23 mouse cellular contexts compared by ENCODE assay signal in genomic region chr8:10723332-10723731, GRCm38 (mm10).
A peak's percentile ranks its signal among the peaks of the same experiment; 100 is the strongest.
DNase-seq lines count a peak whose midpoint lies in the region; ATAC-seq and TF ChIP-seq lines count a peak whose summit lies in the region.
"Had no signal": no experiment of that assay in that cellular context is flagged by ENCODE, and none has a peak within 500 bp of the region (broad histone marks: within the 10 kb centered on the region; RNA-seq: fewer than 3 reads in every experiment).

No protein-coding gene starts in this region.

- TF ChIP-seq CTCF in left cerebral cortex, adult 2 months (IDR thresholded peaks at IDR 0.05) = no peak

- intact Hi-C loops in left cerebral cortex, adult 2 months (cut with DNase I) = no loop called here

- H3K9ac ChIP-seq in forebrain, embryonic 12.5 days = no peak overlapping the region
- H3K9ac ChIP-seq: heart, embryonic 12.5 days; hindbrain, embryonic 13.5 days; limb, embryonic 13.5 days; liver, embryonic 13.5 days; neural tube, embryonic 15.5 days had no signal

- H3K4me1 ChIP-seq in forebrain, embryonic 10.5 days = peaks cover 32% of the 10 kb centered on the region
- peaks cover 21% of the 10 kb centered on the region for H3K4me1 ChIP-seq in forebrain, embryonic 12.5 days
- H3K4me1 ChIP-seq: heart, embryonic 12.5 days; limb, embryonic 13.5 days had no signal

- no peak overlapping the region for H3K4me3 ChIP-seq in forebrain, embryonic 10.5 days
- H3K4me3 ChIP-seq in forebrain, embryonic 12.5 days (replicated peaks) = no peak overlapping the region
- no peak overlapping the region for H3K4me3 ChIP-seq in left cerebral cortex, adult 2 months
- H3K4me3 ChIP-seq: heart, embryonic 12.5 days; hindbrain, embryonic 13.5 days; limb, embryonic 13.5 days; liver, embryonic 13.5 days; neural tube, embryonic 15.5 days had no signal

- no peak overlapping the region for H3K4me2 ChIP-seq in forebrain, embryonic 12.5 days
- H3K4me2 ChIP-seq: heart, embryonic 12.5 days; hindbrain, embryonic 13.5 days; limb, embryonic 13.5 days; liver, embryonic 13.5 days; neural tube, embryonic 15.5 days had no signal

- H3K36me3 ChIP-seq in forebrain, embryonic 10.5 days (replicated peaks) = no peaks in the 10 kb centered on the region
- H3K36me3 ChIP-seq in forebrain, embryonic 12.5 days (replicated peaks) = no peaks in the 10 kb centered on the region
- H3K36me3 ChIP-seq: heart, embryonic 12.5 days; hindbrain, embryonic 13.5 days; limb, embryonic 13.5 days; liver, embryonic 13.5 days; neural tube, embryonic 15.5 days had no signal

- peaks cover 5% of the 10 kb centered on the region; the same call in 1 of the 2 replicates for H3K27me3 ChIP-seq in forebrain, embryonic 10.5 days (ENCODE audit: poor library complexity, severe bottlenecking)
- H3K27me3 ChIP-seq in forebrain, embryonic 12.5 days = no peaks in the 10 kb centered on the region
- H3K27me3 ChIP-seq: heart, embryonic 12.5 days; hindbrain, embryonic 13.5 days; limb, embryonic 13.5 days; liver, embryonic 13.5 days; neural tube, embryonic 15.5 days; Patski had no signal

- ATAC-seq in forebrain, embryonic 12.5 days (ENCODE audit: low FRiP score) = no peak
- ATAC-seq: CD4-positive, CD25-positive, alpha-beta regulatory T cell, adult 4 months; Patski had no signal

- WGBS in forebrain, embryonic 10.5 days = 76% methylated on average over 2 of the region's 2 CpGs
- 68% methylated on average over 2 of the region's 2 CpGs for WGBS in forebrain, embryonic 12.5 days

- no peak for DNase-seq in forebrain, embryonic 10.5 days (ENCODE audit: extremely low spot score, low spot score)
- no peak for DNase-seq in left cerebral cortex, adult 2 months (ENCODE audit: extremely low spot score in 1 of 2, low spot score in 2 of 2)
- DNase-seq in left cerebral cortex, adult 18-20 months (ENCODE audit: low spot score in 2 of 2) = no peak
- DNase-seq in brain, adult 2 months (ENCODE audit: low read depth, low spot score) = peak; percentile 22
- peak; percentile 29 for DNase-seq in induced T-regulatory cell, adult 2 months (ENCODE audit: low read depth)
- no peak for DNase-seq in kidney, postnatal 25 days
- DNase-seq: gastrocnemius, postnatal 14 days; heart, adult 11 months; heart, postnatal 10 days; kidney, adult 8-10 months; kidney, postnatal 10 days; layer of hippocampus, postnatal 36 days; liver, embryonic 13.5 days; lung, adult 2 months; thymus, adult 18-20 months; thymus, postnatal 36 days had no signal

- peak overlapping the region; percentile 68 for H3K27ac ChIP-seq in forebrain, embryonic 10.5 days
- no peak overlapping the region for H3K27ac ChIP-seq in forebrain, embryonic 12.5 days
- H3K27ac ChIP-seq in left cerebral cortex, adult 2 months = peak overlapping the region; percentile 53; the same call in 1 of the 2 replicates
- H3K27ac ChIP-seq: hindbrain, embryonic 13.5 days; limb, embryonic 13.5 days; liver, embryonic 13.5 days; neural tube, embryonic 15.5 days had no signal

- H3K9me3 ChIP-seq in forebrain, embryonic 10.5 days = no peaks in the 10 kb centered on the region
- H3K9me3 ChIP-seq in forebrain, embryonic 12.5 days = no peaks in the 10 kb centered on the region
- H3K9me3 ChIP-seq: heart, embryonic 12.5 days; hindbrain, embryonic 13.5 days; limb, embryonic 13.5 days; liver, embryonic 13.5 days; neural tube, embryonic 15.5 days had no signal

Comparison
In these comparisons a context has a peak if more than half of its experiments do, and no peak if none do; other contexts are left out.
1. DNase-seq: peak in brain, adult 2 months (single experiment) and induced T-regulatory cell, adult 2 months (single experiment); none in forebrain, embryonic 10.5 days (single experiment), left cerebral cortex, adult 2 months (0 of 2), left cerebral cortex, adult 18-20 months (0 of 2) and kidney, postnatal 25 days (0 of 2).